Mouse (Mus musculus) kidney, postnatal 10 days (tissue): ENCODE data around the gene Wdr27.
A peak's percentile ranks its signal among the peaks of the same experiment; 100 is the strongest.
"Not testable (repeated sequence)": the region's sequence is repeated elsewhere in the genome, so short reads cannot be mapped to it uniquely, and the experiment has no call there.

Source experiments
- DNase-seq: peaks from one replicate; pipeline ENCODE4 v3.0.0; 2021; ENCODE audit warnings: mixed read lengths

Gene Wdr27

GRCm38 (mm10) chr17:14928631-14929030, 14.3 kb downstream of the Wdr27 start:
- DNase-seq = no peak

GRCm38 (mm10) chr17:14927644-14928218, 15.2 kb downstream of the Wdr27 start:
- no peak for DNase-seq

GRCm38 (mm10) chr17:14921582-14921981, 21.4 kb downstream of the Wdr27 start:
- no peak for DNase-seq

- DNase-seq = no peak
Measured at GRCm38 (mm10) chr17:14917866-14918265, 25.1 kb downstream of the Wdr27 start.

- no peak for DNase-seq
Measured at GRCm38 (mm10) chr17:14914401-14914800, 28.6 kb downstream of the Wdr27 start.

- DNase-seq = no peak
Measured at GRCm38 (mm10) chr17:14912981-14913380, 30.0 kb downstream of the Wdr27 start.

GRCm38 (mm10) chr17:14912420-14912819, 30.5 kb downstream of the Wdr27 start:
- DNase-seq = peak; percentile 18

- DNase-seq = no peak
Measured at GRCm38 (mm10) chr17:14910771-14911170, 32.2 kb downstream of the Wdr27 start.

- no peak for DNase-seq
Measured at GRCm38 (mm10) chr17:14909331-14909730, 33.6 kb downstream of the Wdr27 start.

GRCm38 (mm10) chr17:14907136-14907535, 35.8 kb downstream of the Wdr27 start:
- no peak for DNase-seq

- no peak for DNase-seq
Measured at GRCm38 (mm10) chr17:14906611-14907010, 36.3 kb downstream of the Wdr27 start.

- DNase-seq = peak; percentile 83
Measured at GRCm38 (mm10) chr17:14904637-14905265, 38.2 kb downstream of the Wdr27 start.

- no peak for DNase-seq
Measured at GRCm38 (mm10) chr17:14904206-14904605, 38.8 kb downstream of the Wdr27 start.

- no peak for DNase-seq
Measured at GRCm38 (mm10) chr17:14903212-14903611, 39.7 kb downstream of the Wdr27 start.

GRCm38 (mm10) chr17:14898972-14899371, 44.0 kb downstream of the Wdr27 start:
- DNase-seq = no peak

GRCm38 (mm10) chr17:14895058-14895457, 47.9 kb downstream of the Wdr27 start:
- not testable (repeated sequence) for DNase-seq

GRCm38 (mm10) chr17:14886933-14887332, 56.0 kb downstream of the Wdr27 start:
- peak; percentile 26 for DNase-seq

GRCm38 (mm10) chr17:14874656-14875204, 68.2 kb downstream of the Wdr27 start:
- DNase-seq = no peak

GRCm38 (mm10) chr17:14860220-14860619, 82.7 kb downstream of the Wdr27 start:
- DNase-seq = no peak

- no peak for DNase-seq
Measured at GRCm38 (mm10) chr17:14847709-14848108, 95.2 kb downstream of the Wdr27 start.

- DNase-seq = peak; percentile 16
Measured at GRCm38 (mm10) chr17:14846880-14847279, 96.1 kb downstream of the Wdr27 start.

GRCm38 (mm10) chr17:14826715-14827295, 116.2 kb downstream of the Wdr27 start:
- peak; percentile 36 for DNase-seq

- DNase-seq = peak; percentile 12
Measured at GRCm38 (mm10) chr17:14824938-14825337, 118.0 kb downstream of the Wdr27 start.

- DNase-seq = no peak
Measured at GRCm38 (mm10) chr17:14817975-14818374, 125.0 kb downstream of the Wdr27 start.
